Mouse (Mus musculus) heart, embryonic 14.5 days (tissue): ENCODE results near the gene Gm49387. TPM values are rescaled to one million over a fixed set of nuclear protein-coding genes. Genes with fewer than 3 reads are reported as not detected.
"Not testable (repeated sequence)": the region's sequence is repeated elsewhere in the genome, so short reads cannot be mapped to it uniquely, and the experiment has no call there.

Experiments used
- ATAC-seq: fragments of 200-750 bp; cut with Nextera tagmentation; 2 replicates; pipeline ENCODE4 v1.8.0; 2017; ENCODE audit warnings: low read depth, moderate TSS enrichment; ENCODE audit not compliant: insufficient number of reproducible peaks, insufficient read depth, low FRiP score
- H3K27ac ChIP-seq, 2 experiments: fragments of 200-500 bp in 1 of 2; fragments of 300-500 bp in 1 of 2; sonication (generic) in 1 of 2; replicated peaks in 1 of 2; 2 replicates each; pipeline ENCODE4 v1.5.1; 2012 to 2014; ENCODE audit warnings: low read depth in 2 of 2, low read length in 2 of 2, control low read depth in 1 of 2, mild to moderate bottlenecking in 1 of 2, mixed read lengths in 1 of 2; ENCODE audit not compliant: control insufficient read depth in 1 of 2, insufficient read depth in 1 of 2
- H3K27me3 ChIP-seq: fragments of 300-500 bp; sonication (generic); 2 replicates; pipeline ENCODE4 v1.6.1; 2014; ENCODE audit warnings: mild to moderate bottlenecking, low read length, control low read depth; ENCODE audit not compliant: control insufficient read depth, insufficient read depth
- H3K36me3 ChIP-seq: fragments of 300-500 bp; sonication (generic); 2 replicates; pipeline ENCODE4 v1.6.1; 2014; ENCODE audit warnings: mild to moderate bottlenecking, control low read depth, low read length, mixed read lengths; ENCODE audit not compliant: control insufficient read depth, insufficient read depth
- H3K4me1 ChIP-seq, 2 experiments: fragments of 200-500 bp in 1 of 2; fragments of 300-500 bp in 1 of 2; sonication (generic) in 1 of 2; 2 replicates each; pipeline ENCODE4 v1.6.1; 2012 to 2014; ENCODE audit warnings: low read length in 2 of 2, control low read depth in 1 of 2, mixed read lengths in 1 of 2; ENCODE audit not compliant: control insufficient read depth in 2 of 2, insufficient read depth in 2 of 2
- H3K4me2 ChIP-seq: fragments of 300-500 bp; sonication (generic); 2 replicates; pipeline ENCODE4 v1.6.1; 2014; ENCODE audit warnings: mild to moderate bottlenecking, low read length
- H3K4me3 ChIP-seq, 2 experiments: fragments of 200-500 bp in 1 of 2; fragments of 300-500 bp in 1 of 2; sonication (generic) in 1 of 2; 2 replicates each; pipeline ENCODE4 v1.5.1; 2012 to 2014; ENCODE audit warnings: low read length in 2 of 2, mild to moderate bottlenecking in 2 of 2, control low read depth in 1 of 2, low read depth in 1 of 2, moderate library complexity in 1 of 2; ENCODE audit not compliant: control insufficient read depth in 1 of 2, insufficient read depth in 1 of 2
- H3K9ac ChIP-seq: fragments of 300-500 bp; sonication (generic); 2 replicates; pipeline ENCODE4 v1.6.1; 2014; ENCODE audit warnings: mild to moderate bottlenecking, low read length
- H3K9me3 ChIP-seq: fragments of 300-500 bp; sonication (generic); 2 replicates; pipeline ENCODE4 v1.6.1; 2016; ENCODE audit warnings: low read length, control low read depth; ENCODE audit not compliant: control insufficient read depth
- WGBS: fragments of 180-500 bp; shearing (Covaris S2); extraction: QIAGEN DNeasy Blood & Tissue Kit; methylation state at CpG from one replicate; pipeline ENCODE4 v1.1.7; 2014; 5-methylcytosine and 5-hydroxymethylcytosine counted together
- polyA plus RNA-seq: library from polyadenylated mRNA; unstranded; fragments of >200 nt; fragmentation: Nextera tagmentation; extraction: Ambion mirVana; gene quantifications from 2 replicates; pipeline ENCODE4 v1.2.1, GENCODE M21; 2014

The Gm49387 gene
- polyA plus RNA-seq, 1 experiment from 2014 or later: 1.8 TPM

DNA sequence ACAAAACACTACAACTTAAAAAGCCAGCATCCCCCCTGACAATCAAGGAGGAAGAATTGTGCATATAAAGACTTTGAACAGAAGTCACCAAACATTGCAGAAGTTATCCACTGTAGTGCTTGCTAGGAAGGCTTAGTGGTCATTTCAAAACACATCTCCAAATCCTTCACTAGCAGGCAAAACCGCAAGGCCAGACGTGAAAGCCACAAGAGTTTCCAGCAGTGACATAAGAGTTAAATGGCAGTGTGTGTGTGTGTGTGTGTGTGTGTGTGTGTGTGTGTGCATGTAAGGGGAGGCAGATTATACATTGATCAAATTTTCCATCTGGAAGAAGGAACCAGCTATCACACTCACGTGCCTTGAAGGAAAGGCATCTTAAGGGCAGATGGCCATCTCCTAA is 22.7 kb downstream of the Gm49387 start:
- Histone ChIP-seq H3K27ac (no peak overlapping the region), H3K9me3 (0 out of 2 replicates have a peak, but pooled peaks cover 2% of the 10 kb centered on the region), H3K9ac (no peak overlapping the region), H3K4me2 (no peak overlapping the region), H3K36me3 (no peaks in the 10 kb centered on the region), H3K4me3 (no peak overlapping the region), H3K4me1 (peaks cover 0 to 8% of the 10 kb centered on the region in 2 experiments; a peak in 1 of 4 replicates), H3K27me3 (no peaks in the 10 kb centered on the region)
- ATAC-seq: no peak
- 58% methylated on average over 3 of the region's 3 CpGs for WGBS

DNA sequence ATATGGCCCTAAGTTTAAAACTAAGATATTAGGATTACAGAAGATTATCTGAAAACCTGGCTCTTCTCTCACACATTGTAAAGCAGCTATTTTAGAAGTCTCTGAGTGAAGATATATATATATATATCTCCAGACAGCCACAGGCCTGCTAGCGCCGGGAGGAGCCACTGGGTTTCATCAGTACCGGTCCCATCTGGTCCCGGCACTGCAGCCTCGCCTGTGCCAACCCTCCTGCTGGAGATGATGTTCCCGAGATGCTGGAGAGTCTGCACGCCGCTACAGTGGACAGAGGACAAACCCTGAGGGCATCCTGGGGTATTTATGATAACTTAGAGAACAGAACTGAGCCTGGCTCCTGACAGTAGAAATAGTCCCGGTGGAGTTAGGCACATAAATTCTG is 23.5 kb downstream of the Gm49387 start:
- no peak for ATAC-seq
- WGBS: 84% methylated on average over 9 of the region's 9 CpGs
- Histone ChIP-seq H3K4me1 (peaks cover 0 to 8% of the 10 kb centered on the region in 2 experiments; a peak in 1 of 4 replicates), H3K4me2 (no peak overlapping the region), H3K27me3 (no peaks in the 10 kb centered on the region), H3K9ac (no peak overlapping the region), H3K36me3 (no peaks in the 10 kb centered on the region), H3K27ac (no peak overlapping the region), H3K9me3 (0 out of 2 replicates have a peak, but pooled peaks cover 2% of the 10 kb centered on the region), H3K4me3 (no peak overlapping the region)

DNA sequence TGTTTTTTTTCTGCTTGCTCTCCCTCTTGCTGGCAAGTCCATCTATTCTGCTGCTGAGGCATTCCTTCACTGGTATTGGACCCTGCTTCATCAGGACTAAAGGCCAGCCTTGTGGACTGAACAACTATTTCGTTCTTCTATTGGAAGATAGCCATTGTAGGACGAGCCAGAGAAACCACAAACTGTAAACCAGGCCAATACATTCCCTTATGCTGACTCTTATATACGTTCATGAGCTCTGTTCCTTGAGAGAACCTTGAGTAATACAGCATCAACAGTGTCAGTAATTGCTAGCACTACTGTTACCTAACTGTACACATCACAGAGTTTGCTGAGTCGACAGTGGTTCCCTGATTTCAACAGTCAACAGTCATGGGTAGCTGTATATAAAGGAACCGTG is 27.0 kb downstream of the Gm49387 start:
- no peak overlapping the region for H3K9ac ChIP-seq
- 75% methylated on average over 5 of the region's 5 CpGs for WGBS
- no peaks in the 10 kb centered on the region for H3K9me3 ChIP-seq
- no peaks in the 10 kb centered on the region for H3K4me1 ChIP-seq
- no peak overlapping the region for H3K27ac ChIP-seq
- no peak overlapping the region for H3K4me3 ChIP-seq
- no peaks in the 10 kb centered on the region for H3K27me3 ChIP-seq
- no peak for ATAC-seq
- H3K36me3 ChIP-seq: no peaks in the 10 kb centered on the region
- H3K4me2 ChIP-seq: no peak overlapping the region

DNA sequence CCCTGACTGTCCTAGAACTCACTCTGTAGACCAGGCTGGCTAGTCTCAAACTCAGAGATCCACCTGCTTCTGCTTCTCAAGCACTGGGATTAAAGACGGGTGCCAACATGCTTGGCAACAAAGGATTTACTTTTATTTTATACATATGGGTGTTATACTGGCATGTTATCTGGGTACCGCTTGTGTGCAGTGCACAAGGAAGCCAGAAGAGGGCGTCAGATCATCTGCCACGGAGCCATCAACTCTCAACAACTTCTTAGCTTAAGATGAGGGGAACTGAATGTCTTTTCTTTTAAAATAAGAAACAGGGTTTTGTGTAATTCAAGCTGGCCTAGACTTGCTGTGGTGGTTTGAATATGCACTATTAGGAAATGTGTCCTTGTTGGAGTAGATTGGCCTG is 28.7 kb downstream of the Gm49387 start:
- no peak for ATAC-seq
- no peaks in the 10 kb centered on the region for H3K27me3 ChIP-seq
- H3K4me2 ChIP-seq: no peak overlapping the region
- no peaks in the 10 kb centered on the region for H3K4me1 ChIP-seq
- no peaks in the 10 kb centered on the region for H3K9me3 ChIP-seq
- H3K36me3 ChIP-seq: no peaks in the 10 kb centered on the region
- WGBS: 55% methylated on average over 4 of the region's 4 CpGs
- no peak overlapping the region for H3K9ac ChIP-seq
- no peak overlapping the region for H3K4me3 ChIP-seq
- no peak overlapping the region for H3K27ac ChIP-seq

DNA sequence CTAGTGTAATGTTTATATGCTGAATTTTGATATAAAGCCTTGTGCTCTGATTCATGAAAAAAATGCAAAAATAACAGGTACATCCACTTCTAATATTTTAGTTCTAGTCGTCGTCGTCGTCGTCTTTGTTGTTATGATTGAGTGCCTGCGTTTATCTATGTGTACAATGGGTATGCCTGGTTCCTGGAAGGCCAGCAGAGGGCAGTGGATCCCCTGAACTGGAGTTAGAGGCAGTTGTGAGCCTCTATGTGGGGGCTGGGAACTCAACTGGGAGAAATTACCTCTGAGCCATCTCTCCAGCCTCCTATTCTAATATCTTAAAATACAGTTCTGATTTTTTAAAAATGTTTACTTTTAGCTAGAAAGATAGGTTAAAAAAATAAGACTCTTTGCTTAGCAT is 35.2 kb downstream of the Gm49387 start:
- no peak overlapping the region for H3K27ac ChIP-seq
- ATAC-seq: no peak
- no peaks in the 10 kb centered on the region for H3K4me1 ChIP-seq
- 49% methylated on average over 6 of the region's 6 CpGs for WGBS
- no peak overlapping the region for H3K9ac ChIP-seq
- no peak overlapping the region for H3K4me2 ChIP-seq
- no peak overlapping the region for H3K4me3 ChIP-seq
- H3K9me3 ChIP-seq: 0 out of 2 replicates have a peak, but pooled peaks cover 2% of the 10 kb centered on the region
- no peaks in the 10 kb centered on the region for H3K27me3 ChIP-seq
- no peaks in the 10 kb centered on the region for H3K36me3 ChIP-seq

DNA sequence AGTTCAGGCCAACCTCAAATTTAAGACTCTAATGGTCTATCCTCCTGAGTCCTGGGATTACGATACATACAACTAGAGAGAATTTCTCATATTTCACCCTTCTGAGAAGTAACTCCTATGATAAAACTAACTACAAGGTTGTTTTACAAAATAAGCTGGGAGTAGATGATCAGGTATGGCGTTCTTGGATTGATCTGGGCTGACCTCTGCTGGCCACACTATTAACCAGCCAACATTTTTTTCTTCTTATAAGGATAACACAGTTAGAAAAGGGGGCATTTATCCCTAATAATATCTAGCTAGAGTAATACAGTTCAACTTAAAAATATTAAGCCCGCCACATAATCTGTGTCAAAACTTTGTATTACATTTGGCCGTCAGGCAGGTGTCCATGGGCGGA is 35.8 kb downstream of the Gm49387 start:
- Histone ChIP-seq H3K4me3 (no peak overlapping the region), H3K36me3 (no peaks in the 10 kb centered on the region), H3K4me2 (no peak overlapping the region), H3K27me3 (no peaks in the 10 kb centered on the region), H3K4me1 (no peaks in the 10 kb centered on the region), H3K9me3 (0 out of 2 replicates have a peak, but pooled peaks cover 2% of the 10 kb centered on the region), H3K9ac (no peak overlapping the region), H3K27ac (no peak overlapping the region)
- WGBS: 56% methylated on average over 5 of the region's 5 CpGs
- no peak for ATAC-seq

DNA sequence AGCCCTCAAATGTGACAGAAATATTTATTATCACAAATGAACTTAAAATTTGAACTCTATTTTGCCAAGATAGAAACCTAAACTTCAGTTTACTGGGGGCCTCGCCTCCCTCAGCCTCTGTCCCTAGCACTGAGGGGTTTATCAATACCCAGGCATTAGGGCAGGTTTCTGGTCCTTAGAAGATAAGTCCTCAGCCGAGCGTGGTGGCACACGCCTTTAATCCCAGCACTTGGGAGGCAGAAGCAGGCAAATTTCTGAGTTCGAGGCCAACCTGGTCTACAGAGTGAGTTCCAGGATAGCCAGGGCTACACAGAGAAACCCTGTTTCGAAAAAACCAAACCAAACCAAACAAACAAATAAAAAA is 38.1 kb downstream of the Gm49387 start:
- H3K9me3 ChIP-seq, H3K9ac ChIP-seq, H3K27ac ChIP-seq, H3K27me3 ChIP-seq, H3K4me3 ChIP-seq, ATAC-seq, H3K36me3 ChIP-seq, H3K4me2 ChIP-seq, H3K4me1 ChIP-seq: not testable (repeated sequence)
- WGBS: 74% methylated on average over 6 of the region's 6 CpGs

DNA sequence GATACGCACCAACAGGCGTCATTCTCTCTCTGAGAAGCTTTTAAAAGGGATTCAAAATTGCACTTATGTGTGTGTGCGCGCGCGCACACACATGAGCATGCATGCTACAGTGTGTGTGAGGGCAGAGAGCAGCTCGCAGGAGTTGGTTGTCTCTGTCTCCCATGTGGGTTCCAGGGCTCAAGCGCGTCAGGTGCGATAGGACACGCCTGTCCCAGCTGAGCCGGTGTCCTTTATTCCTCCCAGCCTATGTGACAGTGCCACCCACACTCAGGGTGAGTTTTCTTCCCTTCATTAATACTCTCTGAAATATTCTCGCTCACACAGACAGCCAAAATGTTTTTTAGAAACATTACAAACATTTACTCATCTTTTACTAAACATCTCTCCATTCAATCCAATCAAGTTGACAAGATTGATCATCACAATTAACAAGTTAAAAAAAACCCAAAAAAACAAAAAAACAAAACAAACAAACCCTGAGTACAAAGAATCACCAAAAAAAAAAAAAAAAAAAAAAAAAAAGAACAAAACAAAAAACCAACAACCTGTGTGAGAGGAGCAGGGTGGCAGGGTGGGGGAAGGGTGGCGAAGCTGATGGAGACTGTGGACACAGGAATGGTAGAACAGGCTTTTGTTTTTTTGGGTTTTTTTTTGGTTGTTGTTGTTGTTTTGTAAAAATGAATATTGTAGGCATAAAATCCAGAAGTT is 38.6 kb downstream of the Gm49387 start:
- ATAC-seq: no peak
- Histone ChIP-seq H3K4me1 (no peaks in the 10 kb centered on the region), H3K4me2 (no peak overlapping the region), H3K36me3 (no peaks in the 10 kb centered on the region), H3K9me3 (0 out of 2 replicates have a peak, but pooled peaks cover 2% of the 10 kb centered on the region), H3K4me3 (no peak overlapping the region), H3K9ac (no peak overlapping the region), H3K27ac (no peak overlapping the region), H3K27me3 (no peaks in the 10 kb centered on the region)
- WGBS: 93% methylated on average over 14 of the region's 14 CpGs
